Mouse (Mus musculus) neural tube, embryonic 14.5 days (tissue): ENCODE data around the gene Pgbd1. TPM values are rescaled to one million over a fixed set of nuclear protein-coding genes. Genes with fewer than 3 reads are reported as not detected.
"Not testable (repeated sequence)": the region's sequence is repeated elsewhere in the genome, so short reads cannot be mapped to it uniquely, and the experiment has no call there.

Experiments
- ATAC-seq: fragments of 200-750 bp; cut with Nextera tagmentation; 2 replicates; pipeline ENCODE4 v1.8.0; 2017; ENCODE audit warnings: low read depth, mild to moderate bottlenecking, moderate TSS enrichment, moderate library complexity
- H3K27ac ChIP-seq: fragments of 300-500 bp; sonication (generic); 2 replicates; pipeline ENCODE4 v1.5.1; 2014; ENCODE audit warnings: low read depth, mild to moderate bottlenecking, control low read depth, low read length, moderate library complexity, mixed read lengths
- H3K27me3 ChIP-seq: fragments of 300-500 bp; sonication (generic); 2 replicates; pipeline ENCODE4 v1.6.1; 2014; ENCODE audit warnings: low read length; ENCODE audit not compliant: control insufficient read depth, insufficient read depth
- H3K36me3 ChIP-seq: fragments of 300-500 bp; sonication (generic); 2 replicates; pipeline ENCODE4 v1.6.1; 2014; ENCODE audit warnings: low read length, mixed read lengths; ENCODE audit not compliant: control insufficient read depth, insufficient read depth
- H3K4me1 ChIP-seq: fragments of 300-500 bp; sonication (generic); 2 replicates; pipeline ENCODE4 v1.6.1; 2014; ENCODE audit warnings: low read length; ENCODE audit not compliant: control insufficient read depth, insufficient read depth
- H3K4me2 ChIP-seq: fragments of 300-500 bp; sonication (generic); 2 replicates; pipeline ENCODE4 v1.6.1; 2014; ENCODE audit warnings: mild to moderate bottlenecking, low read depth, low read length, control low read depth
- H3K4me3 ChIP-seq: fragments of 300-500 bp; sonication (generic); 2 replicates; pipeline ENCODE4 v1.5.1; 2014; ENCODE audit warnings: low read depth, low read length, control low read depth, mixed read lengths
- H3K9ac ChIP-seq: fragments of 300-500 bp; sonication (generic); replicated peaks from 2 replicates; pipeline ENCODE4 v1.6.1; 2014; ENCODE audit warnings: low read depth, mild to moderate bottlenecking, control low read depth, low read length, mixed read lengths
- H3K9me3 ChIP-seq: fragments of 300-500 bp; sonication (generic); 2 replicates; pipeline ENCODE4 v1.6.1; 2016; ENCODE audit warnings: low read length; ENCODE audit not compliant: control insufficient read depth
- WGBS: fragments of 180-500 bp; shearing (Covaris S2); extraction: QIAGEN DNeasy Blood & Tissue Kit; methylation state at CpG from one replicate; pipeline ENCODE4 v1.1.7; 2014; 5-methylcytosine and 5-hydroxymethylcytosine counted together
- polyA plus RNA-seq: library from polyadenylated mRNA; unstranded; fragments of >200 nt; fragmentation: Nextera tagmentation; extraction: Ambion mirVana; gene quantifications from 2 replicates; pipeline ENCODE4 v1.2.1, GENCODE M21; 2014

Gene Pgbd1
- 4.1 and 4.6 TPM in 2 replicates for polyA plus RNA-seq

GRCm38 (mm10) chr13:21440503-21441206 is at the start of gene Pgbd1:
TSS of gene Pgbd1 (minus strand) at chr13:21441058.
- Histone ChIP-seq H3K4me2 (peak within 1 kb of the TSS; percentile 90), H3K4me1 (peaks cover 3% of the 10 kb centered on the region; the same call in 1 of the 2 replicates), H3K27ac (peak within 1 kb of the TSS; percentile 73), H3K9me3 (no peaks in the 10 kb centered on the region), H3K4me3 (peak within 1 kb of the TSS; percentile 54), H3K9ac (peak within 1 kb of the TSS; percentile 66), H3K36me3 (peaks cover 21% of the 10 kb centered on the region; the same call in 1 of the 2 replicates), H3K27me3 (no peaks in the 10 kb centered on the region)
- under 1% methylated on average over 32 of the region's 32 CpGs for WGBS
- peak; percentile 96 for ATAC-seq

- no peak for ATAC-seq
- 92% methylated on average over 1 of the region's 1 CpGs for WGBS
Observed at GRCm38 (mm10) chr13:21486881-21487280, 46.0 kb upstream of the Pgbd1 start.

GRCm38 (mm10) chr13:21478759-21479670 is 38.2 kb upstream of the Pgbd1 start, which contains the start of the genes Zkscan4 and Gm10065:
TSS of gene Zkscan4 (plus strand) at chr13:21478907.
TSS of gene Gm10065 (minus strand) at chr13:21479441.
- peak within 1 kb of the TSS; percentile 75 for H3K27ac ChIP-seq
- H3K4me3 ChIP-seq: peak within 1 kb of the TSS; percentile 63
- peak within 1 kb of the TSS; percentile 57 for H3K4me2 ChIP-seq
- not testable (repeated sequence) for H3K36me3 ChIP-seq, H3K27me3 ChIP-seq, H3K4me1 ChIP-seq, H3K9me3 ChIP-seq
- 6% methylated on average over 21 of the region's 31 CpGs for WGBS
- peak within 1 kb of the TSS; percentile 59 for H3K9ac ChIP-seq
- ATAC-seq: peak; percentile 94

More at GRCm38 (mm10) chr13:21486881-21487280, 46.0 kb upstream of the Pgbd1 start:
- Histone ChIP-seq H3K27ac (no peak overlapping the region), H3K27me3 (no peaks in the 10 kb centered on the region), H3K9ac (no peak overlapping the region), H3K36me3 (peaks cover 11% of the 10 kb centered on the region; the same call in 1 of the 2 replicates), H3K9me3 (no peaks in the 10 kb centered on the region), H3K4me2 (no peak overlapping the region), H3K4me3 (no peak overlapping the region), H3K4me1 (no peaks in the 10 kb centered on the region)

- Histone ChIP-seq H3K4me1 (no peaks in the 10 kb centered on the region), H3K4me3 (no peak overlapping the region), H3K9ac (no peak overlapping the region), H3K9me3 (no peaks in the 10 kb centered on the region), H3K4me2 (no peak overlapping the region), H3K27me3 (no peaks in the 10 kb centered on the region), H3K27ac (no peak overlapping the region), H3K36me3 (no peaks in the 10 kb centered on the region)
- no peak for ATAC-seq
- WGBS: 28% methylated on average over 4 of the region's 4 CpGs
Observed at GRCm38 (mm10) chr13:21472427-21472826, 31.6 kb upstream of the Pgbd1 start.

DNA sequence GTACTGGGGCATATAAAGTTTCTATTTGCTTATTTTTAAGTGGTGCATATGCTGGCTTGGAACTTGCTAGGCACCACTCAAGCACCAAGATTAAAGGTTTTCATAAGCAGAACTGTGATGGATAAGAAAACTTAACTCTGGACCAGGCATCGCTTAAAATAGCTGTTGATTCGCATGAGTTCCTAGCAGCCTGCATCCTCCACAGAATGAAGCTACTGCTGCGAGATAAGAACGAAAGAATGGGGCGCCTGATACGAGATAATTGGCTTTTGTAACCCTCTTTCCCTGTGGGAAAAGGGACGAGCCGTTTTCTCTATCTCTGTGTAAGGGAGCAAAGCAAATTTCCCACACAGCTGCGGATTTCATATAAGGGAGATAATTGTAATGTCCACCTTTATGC is 28.2 kb upstream of the Pgbd1 start:
- Histone ChIP-seq H3K9ac (no peak overlapping the region), H3K27ac (no peak overlapping the region), H3K27me3 (no peaks in the 10 kb centered on the region), H3K9me3 (no peaks in the 10 kb centered on the region), H3K36me3 (no peaks in the 10 kb centered on the region), H3K4me3 (no peak overlapping the region), H3K4me2 (peak overlapping the region; percentile 71), H3K4me1 (no peaks in the 10 kb centered on the region)
- WGBS: 38% methylated on average over 9 of the region's 9 CpGs
- ATAC-seq: no peak

DNA sequence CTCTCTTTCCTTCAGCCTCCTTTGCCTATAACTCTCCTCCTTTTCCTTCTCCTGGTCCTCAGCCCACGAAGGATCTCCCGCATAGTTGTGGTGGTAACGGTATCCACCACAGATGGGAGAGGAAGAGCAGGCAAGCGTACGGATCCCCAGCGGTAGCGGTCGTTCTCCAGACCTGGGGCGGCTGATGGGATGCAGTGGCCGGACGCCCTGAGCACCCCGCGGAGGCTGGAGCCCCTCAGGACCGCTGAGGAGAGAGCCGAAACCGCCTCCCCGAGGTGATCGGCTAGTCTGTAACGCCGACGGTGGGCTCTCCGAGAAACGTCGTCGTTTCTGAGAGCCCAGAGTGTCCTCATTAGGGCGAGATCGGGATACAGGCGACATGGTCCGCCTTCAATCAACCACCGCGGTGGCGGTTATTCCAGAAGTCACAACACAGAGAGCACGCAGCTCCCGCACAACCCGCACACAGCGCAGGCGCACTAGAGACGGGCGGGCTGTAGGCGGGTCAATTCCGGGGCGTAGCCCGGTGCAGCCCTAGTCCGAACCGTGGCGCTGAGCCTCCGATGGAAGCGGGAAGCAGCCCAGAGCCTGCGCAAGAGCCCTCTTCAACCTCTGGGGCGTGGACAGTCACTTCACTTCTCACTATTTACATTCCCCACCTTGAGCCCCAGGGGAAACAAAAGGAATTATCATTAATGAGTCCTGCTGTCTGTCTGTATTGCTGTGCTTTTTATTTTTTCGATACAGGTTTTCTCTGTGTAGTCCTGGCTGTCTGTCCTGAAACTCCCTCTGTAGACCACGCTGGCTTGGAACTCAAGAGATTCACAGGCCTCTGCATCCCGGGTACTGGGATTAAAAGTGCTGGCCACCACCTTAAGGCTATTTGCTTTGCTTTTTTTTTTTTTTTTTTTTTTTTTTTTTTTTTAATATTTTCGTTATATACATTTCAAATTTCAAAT is 27.5 kb upstream of the Pgbd1 start, which contains the start of gene Nkapl:
TSS of gene Nkapl (minus strand) at position 449 of the 959 bp plus-strand sequence.
- ATAC-seq: peak; percentile 100
- Histone ChIP-seq H3K27me3 (no peaks in the 10 kb centered on the region), H3K9ac (peak within 1 kb of the TSS; percentile 80), H3K4me3 (peak within 1 kb of the TSS; percentile 53), H3K27ac (peak within 1 kb of the TSS; percentile 72; the same call in 1 of the 2 replicates), H3K4me1 (no peaks in the 10 kb centered on the region), H3K36me3 (no peaks in the 10 kb centered on the region), H3K4me2 (peak within 1 kb of the TSS; percentile 71), H3K9me3 (no peaks in the 10 kb centered on the region)
- WGBS: under 1% methylated on average over 54 of the region's 54 CpGs

DNA sequence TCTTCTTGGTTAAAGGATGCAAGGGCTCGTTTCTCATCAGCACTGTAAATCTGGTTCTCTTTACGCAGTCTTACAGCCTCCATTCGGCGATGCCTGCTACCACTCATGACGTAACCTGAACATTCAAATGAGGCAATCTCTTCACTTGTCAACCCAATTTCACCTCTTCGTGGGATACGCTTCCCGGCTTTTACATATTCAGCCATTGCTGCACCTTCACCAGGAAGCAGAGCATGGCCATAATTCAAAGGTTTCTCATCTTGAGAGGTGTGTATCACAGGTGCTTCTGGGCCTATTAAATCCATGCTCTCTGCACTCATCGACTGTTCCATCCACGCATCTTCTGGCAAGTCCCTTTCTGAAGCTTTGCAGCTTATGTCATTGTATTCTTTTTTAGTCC is 26.5 kb upstream of the Pgbd1 start:
- no peak overlapping the region for H3K4me2 ChIP-seq
- no peak overlapping the region for H3K4me3 ChIP-seq
- 86% methylated on average over 10 of the region's 10 CpGs for WGBS
- ATAC-seq: no peak
- no peaks in the 10 kb centered on the region for H3K36me3 ChIP-seq
- no peaks in the 10 kb centered on the region for H3K4me1 ChIP-seq
- no peak overlapping the region for H3K9ac ChIP-seq
- H3K27ac ChIP-seq: no peak overlapping the region
- H3K27me3 ChIP-seq: no peaks in the 10 kb centered on the region
- H3K9me3 ChIP-seq: no peaks in the 10 kb centered on the region

DNA sequence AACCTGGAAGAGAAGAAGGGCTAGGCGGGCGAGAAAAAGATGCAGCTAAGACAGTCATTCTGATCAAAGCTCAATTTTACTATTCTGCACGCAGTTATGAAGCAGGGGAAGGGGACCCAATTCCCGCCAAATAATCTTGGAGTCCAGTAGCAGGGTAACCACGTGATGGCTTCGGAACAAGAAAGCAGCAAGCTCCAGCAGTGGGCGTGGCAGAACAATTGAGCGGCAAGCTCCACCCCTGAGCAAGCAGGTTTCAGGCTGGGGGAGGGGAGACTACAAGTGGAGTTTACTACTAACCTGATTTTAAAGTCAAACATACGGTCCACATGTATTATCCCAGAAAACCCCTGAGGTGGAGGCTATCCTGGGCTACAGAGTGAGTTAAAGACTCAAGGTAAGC is 21.7 kb upstream of the Pgbd1 start:
- not testable (repeated sequence) for H3K27me3 ChIP-seq, H3K4me2 ChIP-seq, H3K4me3 ChIP-seq, H3K36me3 ChIP-seq, H3K4me1 ChIP-seq, H3K9me3 ChIP-seq, ATAC-seq, H3K27ac ChIP-seq, H3K9ac ChIP-seq
- 52% methylated on average over 9 of the region's 9 CpGs for WGBS
